Mouse (Mus musculus): ENCODE measurements around the gene 2310034G01Rik.

The 2310034G01Rik gene

GRCm38 (mm10) chr19:46357344-46358280, 7.5 kb upstream of the 2310034G01Rik start:
- DNase-seq, result no peak

- peak; percentile 94 for DNase-seq
Observed at GRCm38 (mm10) chr19:46356701-46357138, 6.6 kb upstream of the 2310034G01Rik start.

DNA sequence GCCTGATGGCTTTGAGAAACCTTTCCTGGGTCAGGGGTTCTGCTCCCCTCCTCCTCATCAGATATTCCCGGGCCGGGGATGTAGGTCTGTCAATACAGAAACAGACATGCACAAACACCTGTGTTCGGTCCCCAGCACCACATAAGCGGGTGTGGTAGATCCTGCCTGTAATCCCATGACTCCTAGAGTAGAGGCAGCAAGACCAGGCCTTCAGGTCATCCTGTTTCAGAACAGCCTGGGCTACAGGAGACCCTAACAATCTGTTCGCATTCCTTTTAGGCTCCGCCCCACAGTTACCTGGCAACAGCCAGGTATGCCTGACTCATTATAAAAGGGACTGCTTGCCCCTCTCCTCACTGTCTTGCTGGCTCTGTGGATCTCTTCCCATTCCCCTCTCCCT, 552 bp downstream of the 2310034G01Rik start:
- DNase-seq, result no peak

- peak; percentile 89 for DNase-seq
Observed at GRCm38 (mm10) chr19:46348761-46349458, 1.2 kb downstream of the 2310034G01Rik start.

- peak; percentile 36 for DNase-seq
Observed at GRCm38 (mm10) chr19:46347936-46348668, 2.0 kb downstream of the 2310034G01Rik start.

DNA sequence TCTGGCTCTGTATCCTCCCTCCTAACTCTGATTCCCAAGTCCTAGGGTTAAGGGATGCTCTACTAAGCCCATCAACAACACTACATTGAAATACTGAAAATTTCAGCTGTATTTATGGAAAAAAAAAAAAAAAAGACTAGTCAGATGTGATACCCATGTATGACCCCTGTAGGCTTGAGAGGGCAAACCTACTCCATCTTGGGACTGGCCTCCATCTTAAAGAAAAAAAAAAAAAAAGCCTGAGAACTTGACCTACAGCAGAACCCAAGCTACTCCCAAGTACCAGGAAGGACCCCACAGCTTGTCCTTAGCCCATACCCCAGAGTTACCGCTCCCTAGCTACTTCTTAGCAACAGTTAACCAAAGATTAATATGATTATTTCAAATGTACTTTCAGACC, 3.0 kb downstream of the 2310034G01Rik start:
- no peak for DNase-seq

GRCm38 (mm10) chr19:46344710-46345419, 5.2 kb downstream of the 2310034G01Rik start:
- no peak for DNase-seq

GRCm38 (mm10) chr19:46339287-46339971, 10.7 kb downstream of the 2310034G01Rik start:
- no peak for DNase-seq

GRCm38 (mm10) chr19:46338942-46339286, 11.2 kb downstream of the 2310034G01Rik start:
- DNase-seq, result no peak

- DNase-seq, result peak; percentile 96
Observed at GRCm38 (mm10) chr19:46338331-46338936, 11.7 kb downstream of the 2310034G01Rik start, which contains the start of gene Cuedc2. Gene Cuedc2, minus strand, starts transcription at chr19:46338702.

- no peak for DNase-seq
Observed at GRCm38 (mm10) chr19:46337719-46338330, 12.3 kb downstream of the 2310034G01Rik start.

GRCm38 (mm10) chr19:46333906-46334305, 16.2 kb downstream of the 2310034G01Rik start:
- DNase-seq, result no peak

- DNase-seq, result peak; percentile 19
Observed at GRCm38 (mm10) chr19:46332721-46333339, 17.3 kb downstream of the 2310034G01Rik start.

DNA sequence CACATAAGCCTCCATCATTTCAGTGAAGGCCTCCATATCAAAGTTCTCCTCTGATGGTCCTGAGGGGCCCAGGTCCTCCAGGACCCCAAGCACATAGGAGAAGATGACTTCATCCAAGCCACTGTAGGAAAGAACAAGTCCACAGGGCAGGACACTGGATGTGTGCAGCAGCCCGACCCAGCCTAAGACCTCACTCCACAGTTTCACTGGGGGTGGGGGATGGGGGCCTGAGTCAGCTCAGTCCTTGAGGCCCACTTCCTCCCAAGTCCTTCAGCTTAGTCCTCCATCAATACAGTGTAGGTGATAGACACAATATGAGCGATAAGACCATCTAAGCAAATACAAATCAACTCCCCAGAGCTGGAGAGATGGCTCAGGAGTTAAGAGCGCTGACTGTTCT, 18.2 kb downstream of the 2310034G01Rik start:
- DNase-seq, result no peak

DNA sequence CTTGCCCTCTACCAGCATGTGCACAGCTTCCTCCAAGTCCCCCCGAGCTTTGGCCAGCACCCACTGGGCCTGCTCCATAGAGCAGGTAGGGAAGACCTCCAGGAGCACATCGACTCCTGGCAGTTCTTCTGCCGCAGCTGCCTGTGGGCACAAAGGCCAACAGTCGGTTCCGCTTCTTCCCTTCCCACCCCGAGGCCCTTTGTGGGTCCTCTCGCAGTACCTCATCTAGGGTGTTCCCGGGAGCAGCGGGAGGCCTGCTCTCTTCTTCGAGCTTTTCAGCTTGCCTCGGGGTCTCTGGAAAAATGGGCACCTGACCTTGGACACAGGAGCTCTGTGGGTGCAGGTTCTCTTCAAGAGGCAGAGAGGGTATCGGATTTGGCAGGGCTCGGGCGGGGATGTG, 18.8 kb downstream of the 2310034G01Rik start:
- no peak for DNase-seq

DNA sequence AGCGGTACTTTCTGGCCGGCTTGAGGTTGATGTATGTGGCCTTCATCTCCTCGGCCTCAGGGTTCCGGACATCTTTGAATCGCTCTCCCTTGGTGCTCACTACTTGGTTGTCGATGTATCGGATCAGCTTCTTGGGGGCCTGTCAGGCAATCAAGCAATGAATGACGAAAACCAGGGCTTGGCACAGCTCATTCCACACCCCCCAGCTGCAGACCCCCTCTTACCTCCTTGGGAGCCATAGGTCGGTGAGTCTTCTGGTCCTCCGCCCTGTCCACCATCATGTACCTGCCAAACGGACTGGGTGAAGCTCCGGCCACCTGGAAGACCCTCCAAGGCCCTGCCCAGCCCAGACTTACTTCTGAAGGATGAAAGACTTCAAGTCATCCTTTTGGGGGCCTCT, 19.4 kb downstream of the 2310034G01Rik start:
- no peak for DNase-seq

DNA sequence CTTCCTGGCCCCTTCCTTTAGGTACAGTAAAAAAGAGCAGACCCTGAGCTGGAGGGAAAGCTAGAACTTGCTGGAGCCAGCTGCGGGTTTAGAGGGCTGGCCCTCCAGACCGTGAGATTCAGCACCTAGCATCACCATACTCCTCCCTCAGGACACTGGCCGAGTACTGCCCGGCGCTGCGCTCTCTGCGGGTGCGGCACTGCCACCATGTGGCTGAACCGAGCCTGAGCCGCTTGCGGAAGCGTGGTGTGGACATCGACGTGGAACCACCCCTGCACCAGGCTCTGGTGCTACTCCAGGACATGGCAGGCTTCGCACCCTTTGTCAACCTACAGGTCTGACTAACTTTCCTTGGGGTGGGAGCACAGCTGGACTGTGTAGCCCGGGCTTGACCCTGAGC, 20.2 kb downstream of the 2310034G01Rik start:
- peak; percentile 88 for DNase-seq

DNA sequence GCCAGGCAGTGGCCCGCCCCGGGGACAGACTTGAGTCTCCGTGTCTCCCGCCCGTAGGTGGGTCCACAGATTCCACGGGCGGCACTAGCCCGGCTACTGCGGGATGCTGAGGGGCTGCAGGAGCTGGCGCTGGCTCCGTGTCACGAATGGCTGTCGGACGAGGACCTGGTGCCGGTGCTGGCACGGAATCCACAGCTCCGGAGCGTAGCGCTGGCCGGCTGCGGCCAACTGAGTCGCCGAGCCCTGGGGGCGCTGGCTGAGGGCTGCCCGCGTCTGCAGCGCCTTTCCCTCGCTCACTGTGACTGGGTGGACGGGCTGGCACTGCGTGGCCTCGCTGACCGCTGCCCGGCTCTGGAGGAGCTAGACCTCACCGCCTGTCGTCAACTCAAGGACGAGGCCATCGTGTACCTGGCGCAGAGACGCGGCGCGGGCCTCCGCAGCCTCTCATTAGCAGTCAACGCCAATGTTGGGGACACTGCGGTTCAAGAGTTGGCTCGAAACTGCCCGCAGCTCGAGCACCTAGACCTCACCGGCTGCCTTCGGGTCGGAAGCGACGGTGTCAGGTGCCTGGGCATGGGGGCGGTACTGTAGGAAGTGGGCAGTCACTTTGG, 21.0 kb downstream of the 2310034G01Rik start:
- DNase-seq, result no peak

GRCm38 (mm10) chr19:46328081-46329030, 21.7 kb downstream of the 2310034G01Rik start, which contains the start of gene Fbxl15:
Gene Fbxl15, plus strand, starts transcription at chr19:46328184.
- peak; percentile 96 for DNase-seq

All from embryo, embryonic 11 days (tissue).